Mouse (Mus musculus) erythroblast, embryonic 14.5 days (primary cell): ENCODE results near the gene Gng8. TPM values are rescaled to one million over a fixed set of nuclear protein-coding genes. Genes with fewer than 3 reads are reported as not detected.

Experiments used
- H3K27me3 ChIP-seq: 2 replicates; pipeline ENCODE4 v1.6.1; 2012; ENCODE audit warnings: inconsistent platforms; ENCODE audit not compliant: control insufficient read depth
- H3K36me3 ChIP-seq: 2 replicates; pipeline ENCODE4 v1.6.1; 2012; ENCODE audit warnings: mild to moderate bottlenecking, inconsistent platforms; ENCODE audit not compliant: control insufficient read depth
- H3K4me1 ChIP-seq: 2 replicates; pipeline ENCODE4 v1.6.1; 2012; ENCODE audit warnings: inconsistent platforms; ENCODE audit not compliant: control insufficient read depth
- H3K4me3 ChIP-seq: replicated peaks from 2 replicates; pipeline ENCODE3; 2012; ENCODE audit warnings: moderate library complexity, mild to moderate bottlenecking, inconsistent platforms
- H3K9me3 ChIP-seq: 2 replicates; pipeline ENCODE4 v1.6.1; 2012; ENCODE audit warnings: low read length, inconsistent platforms, mixed read lengths; ENCODE audit not compliant: control insufficient read depth
- GATA1 ChIP-seq: IDR thresholded peaks from 2 replicates; pipeline ENCODE4 v1.6.1; 2012; ENCODE audit warnings: low read length, inconsistent platforms, mixed read lengths
- TAL1 ChIP-seq: IDR thresholded peaks from 3 replicates; pipeline ENCODE4 v1.6.1; 2012; ENCODE audit warnings: low read length, inconsistent platforms, mixed read lengths
- polyA plus RNA-seq: library from polyadenylated mRNA; stranded (reverse); fragments of >175 nt; gene quantifications from 2 replicates; pipeline ENCODE4 v1.2.3, GENCODE M21; 2012

Gene Gng8
- polyA plus RNA-seq, 1 experiment, result not detected

DNA sequence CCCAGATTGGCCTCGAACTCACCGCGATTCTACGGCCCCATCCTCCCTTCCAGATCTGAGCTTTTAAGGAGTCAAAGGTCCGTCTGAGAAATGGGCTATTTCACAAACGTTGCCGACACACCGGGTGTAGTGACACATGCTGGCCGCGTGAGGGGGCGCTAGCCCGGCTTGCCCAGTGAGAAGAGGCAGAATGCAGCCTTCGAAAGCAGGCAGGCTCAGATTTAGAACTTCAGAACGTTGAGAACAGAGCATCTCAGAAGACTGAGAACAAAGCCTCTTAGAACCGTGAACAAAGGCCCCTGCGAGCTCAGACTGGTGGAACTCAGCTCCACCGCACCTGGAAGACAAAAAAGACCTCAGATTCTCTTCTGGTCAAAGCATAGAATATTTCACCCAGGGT, 17.4 kb upstream of the Gng8 start:
- Histone ChIP-seq H3K9me3 (no peaks in the 10 kb centered on the region), H3K27me3 (peaks cover 21% of the 10 kb centered on the region), H3K4me1 (peaks cover 25% of the 10 kb centered on the region), H3K4me3 (peak overlapping the region; percentile 62), H3K36me3 (peaks cover 5% of the 10 kb centered on the region; the same call in 1 of the 2 replicates)
- TF ChIP-seq GATA1, result no peak
- no peak for TF ChIP-seq TAL1

DNA sequence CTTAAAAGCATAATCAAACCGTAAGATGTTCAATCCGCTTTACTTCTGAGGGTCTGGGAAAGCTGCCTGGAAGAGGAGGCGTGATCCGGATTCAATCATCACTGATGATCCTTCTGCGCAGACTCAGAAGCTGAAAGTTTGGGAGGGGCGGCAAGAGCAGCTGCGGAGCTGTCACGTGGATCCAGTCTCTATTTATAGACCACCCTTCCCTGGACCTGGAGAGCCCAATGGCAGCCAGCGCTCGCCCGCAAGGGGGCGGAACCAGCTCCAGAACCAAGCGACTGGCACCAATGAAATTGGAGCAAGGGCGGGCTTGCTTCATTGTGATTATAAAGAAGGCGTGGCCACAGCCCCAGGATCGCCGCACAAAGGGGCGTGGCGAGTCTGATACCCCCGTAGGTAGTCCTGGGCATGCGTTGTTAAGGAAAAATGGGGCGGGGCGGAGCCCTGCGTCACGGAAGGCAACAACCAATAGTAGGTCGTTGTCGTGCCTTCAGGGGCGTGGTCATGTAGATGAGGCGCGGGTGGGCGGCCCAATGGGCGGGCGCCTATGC, 16.8 kb upstream of the Gng8 start:
- no peak for TF ChIP-seq GATA1
- no peak for TF ChIP-seq TAL1
- H3K4me3 ChIP-seq, result peak overlapping the region; percentile 62

DNA sequence AGATGAGACGGTGACA, 16.5 kb upstream of the Gng8 start, which contains the start of gene Dact3:
Gene Dact3, plus strand, starts transcription at position 8 of the 16 bp plus-strand sequence.
- Histone ChIP-seq H3K9me3 (no peaks in the 10 kb centered on the region), H3K4me3 (peak within 1 kb of the TSS; percentile 62), H3K27me3 (peaks cover 22% of the 10 kb centered on the region), H3K4me1 (peaks cover 25% of the 10 kb centered on the region), H3K36me3 (no peaks in the 10 kb centered on the region)
- TF ChIP-seq GATA1, result no peak
- no peak for TF ChIP-seq TAL1

More for the DNA sequence above, 16.8 kb upstream of the Gng8 start:
- Histone ChIP-seq H3K9me3 (no peaks in the 10 kb centered on the region), H3K27me3 (peaks cover 21% of the 10 kb centered on the region), H3K4me1 (peaks cover 25% of the 10 kb centered on the region), H3K36me3 (no peaks in the 10 kb centered on the region; the same call in 1 of the 2 replicates)

GRCm38 (mm10) chr7:16875326-16875725, 16.3 kb upstream of the Gng8 start:
- H3K4me1 ChIP-seq, result peaks cover 25% of the 10 kb centered on the region
- H3K9me3 ChIP-seq, result no peaks in the 10 kb centered on the region
- no peak for TF ChIP-seq TAL1
- no peak for TF ChIP-seq GATA1
- peak overlapping the region; percentile 62 for H3K4me3 ChIP-seq
- H3K27me3 ChIP-seq, result peaks cover 24% of the 10 kb centered on the region
- no peaks in the 10 kb centered on the region for H3K36me3 ChIP-seq

DNA sequence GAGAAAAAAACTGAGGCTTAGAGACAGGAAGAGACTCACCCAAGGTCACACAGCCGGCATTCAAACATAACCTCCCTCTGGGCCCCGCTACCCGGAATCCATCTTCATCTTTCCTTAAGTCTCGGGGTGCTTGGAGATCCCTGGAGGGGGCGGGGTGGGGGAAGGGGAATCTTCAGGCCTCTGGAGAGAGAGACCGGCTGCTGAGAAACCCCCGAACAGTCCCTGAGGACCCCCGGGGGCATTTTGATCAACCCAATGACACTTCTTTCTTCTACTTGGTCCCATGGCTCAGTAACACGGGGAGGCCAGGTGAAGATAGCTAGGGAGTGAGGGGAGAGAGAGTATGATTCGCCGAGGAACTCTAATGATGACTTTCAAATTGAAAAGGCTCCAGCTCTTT, 15.6 kb upstream of the Gng8 start:
- peaks cover 30% of the 10 kb centered on the region for H3K27me3 ChIP-seq
- H3K4me1 ChIP-seq, result peaks cover 25% of the 10 kb centered on the region
- TF ChIP-seq TAL1 (no peak), GATA1 (no peak)
- H3K36me3 ChIP-seq, result no peaks in the 10 kb centered on the region
- no peaks in the 10 kb centered on the region for H3K9me3 ChIP-seq
- H3K4me3 ChIP-seq, result no peak overlapping the region

- Histone ChIP-seq H3K36me3 (no peaks in the 10 kb centered on the region), H3K9me3 (no peaks in the 10 kb centered on the region), H3K4me1 (peaks cover 25% of the 10 kb centered on the region), H3K27me3 (peaks cover 35% of the 10 kb centered on the region), H3K4me3 (no peak overlapping the region)
- no peak for TF ChIP-seq TAL1
- TF ChIP-seq GATA1, result no peak
These were observed 15.0 kb upstream of the Gng8 start for GRCm38 (mm10) chr7:16876608-16877007.

GRCm38 (mm10) chr7:16877717-16878116, 13.9 kb upstream of the Gng8 start:
- Histone ChIP-seq H3K36me3 (no peaks in the 10 kb centered on the region), H3K4me1 (peaks cover 25% of the 10 kb centered on the region), H3K27me3 (peaks cover 35% of the 10 kb centered on the region), H3K4me3 (no peak overlapping the region), H3K9me3 (no peaks in the 10 kb centered on the region)
- no peak for TF ChIP-seq TAL1
- no peak for TF ChIP-seq GATA1

- TF ChIP-seq GATA1, result no peak
- no peak overlapping the region for H3K4me3 ChIP-seq
- H3K4me1 ChIP-seq, result peaks cover 12% of the 10 kb centered on the region
- peaks cover 54% of the 10 kb centered on the region for H3K27me3 ChIP-seq
- peaks cover 7% of the 10 kb centered on the region for H3K9me3 ChIP-seq
- no peaks in the 10 kb centered on the region for H3K36me3 ChIP-seq
These were observed 11.6 kb upstream of the Gng8 start for GRCm38 (mm10) chr7:16879796-16880547.

DNA sequence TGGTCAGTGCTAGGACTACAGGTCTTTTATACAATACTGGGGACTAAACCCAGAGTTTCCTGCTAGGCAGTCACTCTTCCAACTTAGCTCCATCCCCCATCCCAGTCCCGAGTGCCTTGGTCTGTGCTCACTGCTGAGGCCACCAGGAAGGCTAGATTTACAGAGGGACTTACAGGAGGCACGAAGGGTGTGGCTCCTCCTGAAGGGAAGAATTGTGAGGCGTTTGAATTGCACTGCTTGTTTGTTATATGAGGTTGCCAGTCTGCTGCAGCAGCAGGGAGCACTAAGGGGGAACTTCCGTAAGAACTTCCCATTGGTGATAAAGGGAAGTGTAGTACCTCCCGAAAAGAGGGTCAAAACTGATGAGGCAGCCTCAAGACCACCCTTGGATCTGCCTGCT, 11.0 kb upstream of the Gng8 start:
- H3K4me1 ChIP-seq, result peaks cover 7% of the 10 kb centered on the region
- peaks cover 57% of the 10 kb centered on the region for H3K27me3 ChIP-seq
- H3K36me3 ChIP-seq, result no peaks in the 10 kb centered on the region; the same call in 1 of the 2 replicates
- peaks cover 14% of the 10 kb centered on the region for H3K9me3 ChIP-seq
- H3K4me3 ChIP-seq, result no peak overlapping the region
- no peak for TF ChIP-seq GATA1
- no peak for TF ChIP-seq TAL1

DNA sequence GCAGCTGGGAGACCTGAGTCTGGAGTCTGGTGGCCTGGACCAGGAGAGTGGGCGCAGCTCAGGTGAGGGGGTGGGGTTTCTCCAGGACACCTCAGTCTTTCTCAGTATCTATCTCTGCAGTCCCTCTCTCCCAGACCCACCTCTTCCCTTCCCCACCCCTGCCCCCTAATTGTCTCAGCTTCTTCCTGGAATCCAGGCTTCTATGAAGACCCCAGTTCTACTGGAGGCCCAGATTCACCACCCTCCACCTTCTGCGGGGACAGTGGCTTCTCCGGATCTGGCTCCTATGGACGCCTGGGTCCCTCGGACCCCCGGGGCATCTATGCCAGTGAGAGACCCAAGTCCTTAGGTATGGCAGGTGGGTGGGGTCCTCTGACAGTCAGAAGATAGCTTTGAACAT, 8.4 kb upstream of the Gng8 start:
- TF ChIP-seq TAL1 (no peak), GATA1 (no peak)
- peaks cover 26% of the 10 kb centered on the region for H3K9me3 ChIP-seq
- no peaks in the 10 kb centered on the region; the same call in 1 of the 2 replicates for H3K36me3 ChIP-seq
- H3K4me1 ChIP-seq, result 0 out of 2 replicates have a peak, but pooled peaks cover 2% of the 10 kb centered on the region
- no peak overlapping the region for H3K4me3 ChIP-seq
- H3K27me3 ChIP-seq, result peaks cover 65% of the 10 kb centered on the region
